Mouse (Mus musculus) erythroid progenitor cell, adult 5-6 weeks (primary cell): ENCODE measurements around the gene Cngb1. TPM values are rescaled to one million over a fixed set of nuclear protein-coding genes. Genes with fewer than 3 reads are reported as not detected.

ENCODE experiments used
- ATAC-seq: replicated peaks from 2 replicates; pipeline ENCODE4 v1.8.0; 2016; ENCODE audit warnings: moderate number of reproducible peaks, mild to moderate bottlenecking, moderate TSS enrichment, inconsistent platforms; ENCODE audit not compliant: poor library complexity, low FRiP score, severe bottlenecking
- total RNA-seq, 2 experiments: library from RNA; stranded (forward) in 1 of 2; stranded (reverse) in 1 of 2; fragments of 150-400 nt in 1 of 2; fragments of 186-747, 209-891 nt in 1 of 2; gene quantifications; 2 replicates each; pipeline versions ENCODE4 v1.2.3 to v1.2.4; 2015 to 2017; ENCODE audit warnings: low replicate concordance in 2 of 2

Gene Cngb1
- total RNA-seq, 2 experiments from 2014 or later = not detected

GRCm38 (mm10) chr8:95326822-95327221 is 20.4 kb upstream of the Cngb1 start:
- ATAC-seq = no peak

GRCm38 (mm10) chr8:95324646-95325045 is 18.3 kb upstream of the Cngb1 start:
- no peak for ATAC-seq

DNA sequence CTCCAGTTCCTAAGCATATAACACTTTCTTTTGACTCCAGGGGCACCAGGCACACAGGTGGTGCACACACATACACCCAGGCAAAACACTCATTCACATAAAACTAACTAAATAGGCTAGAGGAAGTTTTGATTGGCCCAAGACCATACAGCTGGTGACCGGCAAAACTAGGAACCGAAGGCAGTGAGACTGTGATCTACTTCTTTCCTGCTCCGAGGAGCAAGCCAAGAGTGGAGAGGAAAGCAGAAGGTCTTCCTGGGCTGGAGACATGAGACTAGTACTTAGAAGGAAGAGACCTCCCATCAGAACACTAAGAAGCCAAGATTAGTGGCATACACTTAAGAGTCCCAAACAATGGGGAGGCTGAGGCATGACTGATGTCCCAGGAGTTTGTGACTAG is 16.8 kb upstream of the Cngb1 start:
- ATAC-seq = no peak

- no peak for ATAC-seq
Observed at GRCm38 (mm10) chr8:95320224-95321139, 14.1 kb upstream of the Cngb1 start.

DNA sequence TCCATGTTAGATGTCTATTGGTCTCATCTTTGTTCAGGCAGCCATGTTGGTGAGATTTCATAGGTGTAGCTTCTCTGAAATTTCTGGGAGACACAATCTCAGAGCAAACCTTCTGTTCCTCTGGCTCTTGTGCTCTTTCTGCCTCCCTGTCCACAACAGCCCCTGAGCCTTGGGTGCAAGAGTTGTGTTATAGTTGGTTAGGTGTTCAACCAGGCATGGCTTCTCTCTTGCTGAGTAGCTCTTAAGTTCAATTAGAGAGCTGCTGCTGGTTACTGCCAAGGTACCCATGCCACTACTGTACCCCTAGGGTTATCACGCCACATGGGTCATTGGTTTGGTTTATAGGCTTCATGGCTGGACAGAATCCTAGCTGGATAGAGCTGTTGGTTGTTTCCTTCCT is 9.0 kb upstream of the Cngb1 start:
- ATAC-seq = no peak

- ATAC-seq = no peak
Observed at GRCm38 (mm10) chr8:95314707-95315106, 8.3 kb upstream of the Cngb1 start.

- ATAC-seq = no peak
Observed at GRCm38 (mm10) chr8:95313857-95314256, 7.5 kb upstream of the Cngb1 start.

GRCm38 (mm10) chr8:95312836-95313235 is 6.5 kb upstream of the Cngb1 start:
- no peak for ATAC-seq

GRCm38 (mm10) chr8:95310342-95310970 is 4.1 kb upstream of the Cngb1 start, which contains the start of gene Tepp:
TSS of gene Tepp (plus strand) at chr8:95310566.
- no peak for ATAC-seq

DNA sequence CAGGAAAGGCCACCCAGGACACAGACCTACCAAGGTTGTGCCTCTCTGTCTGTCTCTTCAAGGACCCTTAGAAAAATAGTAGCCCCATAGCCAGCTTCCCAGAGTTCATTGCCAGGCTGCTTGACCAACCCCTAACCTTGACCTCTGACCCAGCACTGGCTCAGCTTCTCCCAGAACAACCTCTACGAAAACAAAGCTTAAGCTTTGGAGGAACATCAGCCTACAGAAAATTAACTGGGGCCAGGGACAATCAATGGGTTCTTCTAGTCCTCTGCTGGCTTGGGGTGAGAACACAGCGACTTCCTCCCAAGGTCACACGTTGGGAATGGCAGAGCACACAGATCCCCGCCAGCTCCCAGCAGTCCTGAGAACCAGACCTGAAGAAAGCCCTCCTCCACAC is 859 bp downstream of the Cngb1 start:
- ATAC-seq = no peak

- ATAC-seq = no peak
Observed at GRCm38 (mm10) chr8:95302410-95302809, 4.0 kb downstream of the Cngb1 start.

- ATAC-seq = no peak
Observed at GRCm38 (mm10) chr8:95293891-95294290, 12.5 kb downstream of the Cngb1 start.

DNA sequence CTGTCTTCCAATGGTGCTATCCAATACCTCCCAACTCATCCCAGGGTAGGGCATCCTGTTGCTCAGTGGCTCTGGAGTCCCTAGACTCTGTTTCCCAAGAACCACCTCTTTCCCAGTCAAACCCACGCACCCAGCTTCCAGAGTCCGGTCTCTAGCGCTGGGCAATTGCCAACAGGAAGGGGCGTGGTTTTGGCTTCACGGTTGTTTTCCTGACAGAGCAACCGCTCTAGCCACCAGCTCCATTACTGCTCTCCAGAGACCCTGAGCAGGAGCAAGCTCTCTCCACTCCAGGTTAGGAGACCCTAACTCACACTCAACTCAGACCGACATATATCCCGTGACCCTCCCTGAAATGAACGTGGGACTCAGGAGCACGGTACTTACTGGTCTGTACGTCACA is 13.2 kb downstream of the Cngb1 start:
- ATAC-seq = 0 out of 2 replicates have a peak, but pooled peaks have one; percentile 22

- ATAC-seq = no peak
Observed at GRCm38 (mm10) chr8:95289066-95289650, 17.2 kb downstream of the Cngb1 start.

GRCm38 (mm10) chr8:95281493-95281892 is 24.9 kb downstream of the Cngb1 start:
- no peak for ATAC-seq

GRCm38 (mm10) chr8:95272871-95273270 is 33.5 kb downstream of the Cngb1 start:
- ATAC-seq = no peak

GRCm38 (mm10) chr8:95271841-95272240 is 34.5 kb downstream of the Cngb1 start:
- ATAC-seq = no peak

- no peak for ATAC-seq
Observed at GRCm38 (mm10) chr8:95270501-95270900, 35.9 kb downstream of the Cngb1 start.

- no peak for ATAC-seq
Observed at GRCm38 (mm10) chr8:95262181-95262580, 44.2 kb downstream of the Cngb1 start.

DNA sequence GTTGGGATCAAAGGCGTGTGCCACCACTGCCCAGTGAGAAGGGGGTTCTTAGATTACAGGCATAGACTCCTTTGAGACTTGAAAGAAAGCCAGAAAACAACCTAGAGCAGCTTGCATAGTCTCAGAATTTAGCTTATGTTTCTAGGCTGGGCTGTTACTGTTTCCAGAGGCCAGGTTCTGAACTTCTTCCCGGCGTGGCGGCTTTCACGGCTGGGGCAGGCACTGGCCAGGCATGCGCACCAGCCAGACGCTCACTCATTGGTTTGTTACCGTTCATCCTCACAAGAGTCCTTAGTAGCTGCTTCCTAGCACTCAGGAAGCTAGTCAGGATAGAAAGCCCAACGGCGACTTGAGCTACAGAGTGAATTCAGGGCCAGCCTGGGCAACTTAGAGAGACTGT is 50.8 kb downstream of the Cngb1 start:
- no peak for ATAC-seq
